16 mouse cellular contexts compared by ENCODE assay signal in genomic region chr2:93794375-93794774, GRCm38 (mm10).
"Had no signal": no experiment of that assay in that cellular context is flagged by ENCODE, and none has a peak within 500 bp of the region (broad histone marks: within the 10 kb centered on the region; RNA-seq: fewer than 3 reads in every experiment).

No protein-coding gene starts in this region.

- DNase-seq: lung, adult 2 months; lung, postnatal 14 days; lung, postnatal 36 days; right cerebral cortex, postnatal 14 days; thymus, adult 2 months; thymus, postnatal 25 days; thymus, postnatal 4 days had no signal

- H3K9me3 ChIP-seq: lung, embryonic 15.5 days; midbrain, embryonic 13.5 days; midbrain, embryonic 15.5 days; neural tube, embryonic 12.5 days; stomach, embryonic 15.5 days had no signal

- H3K4me1 ChIP-seq: midbrain, embryonic 15.5 days; neural tube, embryonic 12.5 days had no signal

- H3K4me3 ChIP-seq: lung, embryonic 15.5 days; midbrain, embryonic 13.5 days; midbrain, embryonic 15.5 days; neural tube, embryonic 12.5 days; stomach, embryonic 15.5 days had no signal

- H3K27me3 ChIP-seq: lung, embryonic 15.5 days; midbrain, embryonic 13.5 days; midbrain, embryonic 15.5 days; neural tube, embryonic 12.5 days; stomach, embryonic 15.5 days had no signal

- H3K27ac ChIP-seq: lung, embryonic 15.5 days; macrophage; midbrain, embryonic 13.5 days; midbrain, embryonic 15.5 days; neural tube, embryonic 12.5 days; stomach, embryonic 15.5 days; stomach, postnatal 0 days had no signal

- ATAC-seq: lung, postnatal 0 days; midbrain, embryonic 13.5 days; midbrain, embryonic 15.5 days had no signal

- H3K4me2 ChIP-seq: lung, embryonic 15.5 days; midbrain, embryonic 11.5 days; midbrain, embryonic 13.5 days; midbrain, embryonic 15.5 days; neural tube, embryonic 12.5 days; stomach, embryonic 15.5 days had no signal

- H3K9ac ChIP-seq: lung, embryonic 15.5 days; midbrain, embryonic 13.5 days; midbrain, embryonic 15.5 days; neural tube, embryonic 12.5 days; stomach, embryonic 15.5 days had no signal
